Mouse (Mus musculus) c-Kit-positive CD71-positive TER-119-positive erythroid progenitor cells, embryonic 14.5 days (primary cell): ENCODE data around the gene Chd2.

Source experiments
- DNase-seq: peaks from one replicate; pipeline ENCODE4 v3.0.0-alpha.2; 2013; ENCODE audit warnings: low spot score

The Chd2 gene

DNA sequence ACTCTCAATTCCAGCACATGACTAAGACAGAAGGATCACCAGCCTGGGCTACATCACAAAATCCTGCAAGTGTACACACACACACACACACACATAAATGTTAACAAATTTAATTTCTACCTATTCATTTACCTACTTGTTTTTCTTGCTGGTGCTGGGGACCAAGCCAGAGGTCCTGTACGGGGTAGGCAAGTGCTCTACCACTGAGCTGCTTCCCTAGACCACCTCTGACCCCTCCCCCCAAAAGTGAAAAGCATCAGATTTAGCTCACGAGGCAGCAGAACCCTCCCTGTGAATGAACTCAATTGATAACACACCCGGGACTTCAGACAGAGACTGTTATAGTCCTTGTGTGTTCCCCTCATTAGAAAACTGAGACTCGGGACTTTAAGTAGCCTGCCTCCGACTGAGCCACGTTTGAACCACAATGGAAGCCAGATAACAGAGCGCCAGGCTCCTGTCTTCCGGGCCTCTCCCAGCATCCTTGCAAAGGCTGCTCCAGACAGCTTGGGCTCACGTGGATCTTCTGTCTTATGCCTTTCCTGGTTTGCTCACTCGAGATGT is 19.9 kb upstream of the Chd2 start:
- no peak for DNase-seq

DNA sequence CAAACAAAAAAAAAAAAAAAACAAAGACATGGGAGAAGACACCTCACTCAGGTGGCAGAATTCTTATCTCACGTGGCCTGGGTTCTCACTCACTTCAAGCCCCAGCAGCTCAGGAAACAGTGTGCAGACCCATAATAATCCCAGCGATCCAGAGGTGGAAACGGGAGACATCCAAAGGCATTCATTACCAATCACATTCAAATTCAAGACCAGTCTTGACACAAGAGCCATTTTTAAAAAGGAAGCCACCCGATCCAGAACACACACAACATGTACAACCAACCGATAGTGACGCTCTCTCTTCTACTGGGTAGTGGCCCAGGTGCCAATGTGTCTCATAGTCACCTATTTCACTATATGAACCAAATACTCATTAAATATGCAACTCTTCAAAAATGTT is 19.2 kb upstream of the Chd2 start:
- no peak for DNase-seq

DNA sequence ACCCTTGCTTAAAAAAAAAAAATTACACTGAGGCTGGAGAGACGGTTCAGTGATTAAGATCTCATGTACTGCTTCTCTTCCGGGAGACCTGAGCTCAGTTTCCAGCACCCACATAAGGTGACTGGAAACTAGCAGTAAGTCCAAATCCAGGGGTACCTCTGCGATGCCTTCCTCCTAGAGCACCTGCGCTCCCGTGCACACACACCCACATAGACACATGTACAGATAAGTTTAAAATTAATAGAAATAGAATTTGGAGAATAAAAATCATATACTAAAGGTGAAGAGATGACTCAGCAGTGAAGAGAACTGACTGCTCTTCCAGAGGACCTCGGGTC is 18.2 kb upstream of the Chd2 start:
- DNase-seq, result no peak

DNA sequence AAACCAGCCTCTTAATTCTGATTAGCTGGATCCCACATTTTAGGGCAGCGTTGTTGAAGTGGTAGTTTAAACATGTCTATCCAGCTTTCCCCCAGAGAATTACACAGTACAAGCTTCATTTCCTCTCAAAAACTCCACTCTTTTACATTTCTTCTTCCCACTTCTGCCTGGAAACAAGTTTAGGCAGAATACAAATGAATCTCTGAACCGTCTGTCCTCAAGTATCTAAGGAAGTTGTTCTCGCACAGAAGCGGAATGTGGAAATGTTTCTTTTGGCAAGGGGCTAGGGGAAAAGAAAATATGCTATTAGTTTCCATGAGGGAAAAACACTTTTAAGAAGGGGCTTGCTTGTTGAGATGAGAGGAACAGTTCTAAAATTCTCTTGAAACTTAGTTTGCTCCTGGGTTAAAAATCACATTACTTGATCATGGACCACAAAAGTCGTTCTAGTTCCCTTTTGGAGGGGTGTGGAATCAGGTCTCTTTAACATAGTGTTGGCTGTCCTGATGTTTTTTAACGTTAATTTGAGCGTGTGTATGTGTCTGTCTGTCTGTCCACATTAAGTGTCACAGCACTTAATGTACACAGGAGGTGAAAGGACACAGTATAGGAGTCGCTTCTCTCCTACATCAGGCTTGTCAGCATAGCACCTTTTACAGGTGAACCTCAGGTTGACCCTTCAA is 17.7 kb upstream of the Chd2 start:
- DNase-seq, result no peak

DNA sequence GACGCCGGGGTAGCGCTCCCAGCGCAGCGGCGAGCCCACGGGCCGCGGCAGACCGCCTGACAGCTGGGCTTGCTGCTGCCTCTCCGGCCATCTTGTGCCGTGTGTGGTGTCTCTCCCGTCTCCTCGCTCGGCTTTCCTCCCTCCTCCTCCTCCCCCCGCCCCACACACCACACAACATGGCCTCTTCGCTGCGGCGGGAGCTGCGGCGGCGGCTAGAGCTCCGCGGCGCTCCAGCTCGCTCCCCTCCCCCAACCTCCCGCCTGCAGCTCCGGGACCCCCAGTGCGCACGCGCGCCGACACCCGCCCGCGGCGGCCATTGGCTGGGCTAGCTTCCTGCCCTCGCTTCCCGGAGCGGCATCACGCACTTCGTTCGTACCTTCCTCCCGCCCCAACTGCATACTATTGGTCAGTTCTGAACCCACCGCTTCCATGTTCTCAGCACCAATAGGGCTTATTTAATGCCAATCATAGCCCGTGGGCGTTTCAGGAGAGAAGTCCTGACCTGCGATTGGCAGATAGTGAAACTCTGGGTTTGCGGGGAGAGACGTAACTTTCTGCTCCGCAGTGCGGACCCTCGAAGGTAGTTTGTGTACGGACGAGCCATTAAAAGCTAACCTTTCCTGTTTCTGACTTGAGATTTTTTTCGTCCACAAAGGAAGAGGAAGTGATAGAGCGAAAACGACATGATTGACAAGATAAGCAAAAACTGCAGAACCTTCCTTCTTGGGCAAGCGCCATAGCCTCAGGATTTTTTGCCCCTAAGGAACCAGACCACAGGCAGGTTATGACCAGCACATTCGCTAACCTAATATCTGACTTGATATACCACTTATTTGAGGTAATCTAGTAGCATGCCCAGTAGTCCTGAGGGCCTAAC is 16.9 kb upstream of the Chd2 start:
- peak; percentile 100 for DNase-seq

DNA sequence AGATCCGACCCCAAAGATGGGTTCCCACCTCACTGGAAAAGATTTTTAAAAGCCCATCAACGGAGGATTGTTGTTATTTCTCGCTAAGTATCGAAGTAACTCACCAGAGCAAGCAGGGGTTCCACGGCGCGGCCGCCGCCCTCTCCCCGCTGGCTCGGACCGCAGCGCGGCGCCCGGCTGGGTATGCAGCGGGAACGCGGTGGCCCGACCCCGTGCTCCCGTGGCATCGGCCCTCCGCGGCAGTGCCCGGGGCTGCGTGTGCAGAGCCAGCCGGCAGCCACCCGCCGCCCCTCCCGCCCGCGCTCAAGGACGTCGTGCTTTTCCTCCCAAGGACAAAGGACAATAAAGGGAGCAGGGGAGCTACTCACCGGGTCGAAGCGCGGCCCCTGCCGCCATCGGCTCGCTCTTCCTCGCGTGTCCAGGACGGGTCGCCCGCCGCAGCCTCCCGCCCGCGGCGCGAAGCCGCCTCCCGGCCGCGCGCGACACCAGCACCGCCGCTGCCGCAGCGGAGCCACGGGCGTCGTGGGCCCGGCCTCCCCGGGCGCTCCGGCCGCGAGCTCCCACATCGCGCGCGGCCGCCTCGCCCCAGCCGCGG is 16.1 kb upstream of the Chd2 start:
- DNase-seq, result no peak

DNA sequence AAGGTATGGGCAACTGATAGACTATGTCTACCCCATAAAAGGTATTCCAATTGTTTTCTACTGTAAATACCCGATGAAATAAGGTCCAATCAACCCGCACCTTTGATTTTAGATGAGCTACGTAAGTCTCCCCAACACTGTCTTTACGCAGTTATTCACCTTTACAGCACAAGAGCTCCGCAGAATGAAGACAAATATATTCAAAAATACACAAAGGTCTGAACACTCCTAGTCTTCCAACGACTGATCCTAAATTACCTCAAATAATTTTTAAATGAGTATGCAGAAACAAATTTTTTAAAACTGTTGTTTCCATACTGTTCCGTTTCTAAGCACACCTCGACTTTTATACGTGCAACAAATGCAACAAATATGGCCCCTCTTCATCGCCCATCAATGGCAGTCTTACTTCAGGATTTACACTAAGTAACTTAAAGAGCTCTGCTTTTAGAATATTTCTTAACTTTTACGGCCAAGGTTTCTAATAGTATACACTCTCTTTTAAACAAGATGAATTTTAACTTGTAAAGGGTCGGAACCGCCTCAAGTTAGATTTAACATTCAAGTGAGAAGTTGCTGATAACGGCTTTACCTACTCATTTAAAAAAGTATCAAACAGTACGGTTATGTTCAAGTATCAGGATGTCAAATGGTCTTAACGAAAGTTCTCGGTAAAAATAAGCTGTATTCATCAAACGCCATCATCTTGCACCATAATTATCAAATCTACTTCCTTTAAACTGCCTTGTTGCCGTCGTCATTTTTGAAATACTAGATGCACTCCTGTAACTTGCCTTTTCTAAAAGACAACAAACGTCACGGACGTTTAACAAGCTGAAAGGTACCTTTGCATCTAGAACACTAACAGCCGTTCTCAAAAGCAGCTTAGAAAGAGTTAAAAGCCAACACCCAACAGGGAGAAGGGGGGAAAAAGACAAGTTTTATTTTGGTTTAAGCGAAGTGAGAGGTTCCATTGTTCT is 15.3 kb upstream of the Chd2 start:
- peak; percentile 66 for DNase-seq

DNA sequence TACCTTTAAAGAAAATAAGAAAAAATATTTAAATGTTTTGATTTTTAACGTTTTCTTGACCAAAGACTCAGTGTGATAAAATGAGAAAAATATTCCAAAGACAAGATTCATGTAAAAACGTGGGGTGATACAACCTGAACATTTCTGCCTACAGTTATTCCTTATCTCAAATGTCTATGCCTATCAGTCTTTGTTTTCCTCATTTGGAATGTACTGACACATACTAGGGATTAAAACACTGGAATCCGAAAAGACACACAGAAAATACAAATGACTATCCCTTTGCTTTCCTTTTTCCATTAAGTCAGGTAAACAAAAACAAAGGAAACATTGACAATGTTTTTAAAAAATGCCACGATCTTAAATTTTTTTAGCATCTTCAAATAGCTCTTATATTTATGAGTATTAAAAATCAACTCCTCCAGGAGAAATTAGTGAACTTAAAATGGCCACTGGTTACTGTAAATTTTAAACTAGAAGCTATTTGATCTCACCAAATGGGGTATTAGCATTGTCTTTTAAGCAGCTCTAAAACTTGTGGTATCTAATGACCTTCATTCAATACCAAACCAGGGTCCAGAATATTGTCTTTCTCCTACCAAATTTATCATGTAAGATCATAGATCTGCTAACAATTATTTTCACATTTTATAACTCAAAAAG is 14.4 kb upstream of the Chd2 start:
- DNase-seq, result no peak

DNA sequence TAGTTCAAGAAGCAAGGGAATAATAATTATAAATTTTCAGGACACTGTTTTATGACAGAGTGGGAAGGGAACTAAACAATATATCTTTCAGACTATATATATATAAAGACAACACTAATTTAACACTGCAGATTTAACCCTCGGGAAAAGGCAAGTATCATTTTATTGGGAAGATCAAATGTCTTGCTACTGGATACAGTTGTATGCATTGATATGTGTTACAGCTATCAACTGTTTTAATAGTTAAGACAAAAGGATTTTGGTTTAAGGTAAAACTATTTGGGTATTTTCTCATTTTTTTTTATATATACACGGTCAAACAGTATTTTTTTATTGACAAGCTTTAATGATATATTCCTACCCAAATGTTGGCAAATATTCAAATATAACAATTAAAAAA is 13.2 kb upstream of the Chd2 start:
- DNase-seq, result no peak

DNA sequence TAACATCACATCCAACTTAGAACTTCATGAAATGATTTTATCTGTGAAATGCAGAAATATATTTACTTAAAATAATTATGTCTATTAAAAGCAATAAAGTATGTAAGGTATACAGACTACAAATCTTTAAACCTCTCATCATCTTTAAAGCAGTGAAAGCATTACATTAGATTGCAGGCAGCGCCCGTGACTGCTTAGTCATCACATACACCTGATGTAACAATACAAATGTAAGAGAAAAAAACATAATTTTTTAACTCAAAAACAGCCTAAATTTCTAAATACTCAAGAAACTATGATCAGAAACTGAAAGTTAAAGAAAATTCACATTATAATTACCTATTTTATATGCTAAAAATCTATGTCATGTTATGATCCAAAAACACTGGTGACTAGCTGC is 11.5 kb upstream of the Chd2 start:
- no peak for DNase-seq

DNA sequence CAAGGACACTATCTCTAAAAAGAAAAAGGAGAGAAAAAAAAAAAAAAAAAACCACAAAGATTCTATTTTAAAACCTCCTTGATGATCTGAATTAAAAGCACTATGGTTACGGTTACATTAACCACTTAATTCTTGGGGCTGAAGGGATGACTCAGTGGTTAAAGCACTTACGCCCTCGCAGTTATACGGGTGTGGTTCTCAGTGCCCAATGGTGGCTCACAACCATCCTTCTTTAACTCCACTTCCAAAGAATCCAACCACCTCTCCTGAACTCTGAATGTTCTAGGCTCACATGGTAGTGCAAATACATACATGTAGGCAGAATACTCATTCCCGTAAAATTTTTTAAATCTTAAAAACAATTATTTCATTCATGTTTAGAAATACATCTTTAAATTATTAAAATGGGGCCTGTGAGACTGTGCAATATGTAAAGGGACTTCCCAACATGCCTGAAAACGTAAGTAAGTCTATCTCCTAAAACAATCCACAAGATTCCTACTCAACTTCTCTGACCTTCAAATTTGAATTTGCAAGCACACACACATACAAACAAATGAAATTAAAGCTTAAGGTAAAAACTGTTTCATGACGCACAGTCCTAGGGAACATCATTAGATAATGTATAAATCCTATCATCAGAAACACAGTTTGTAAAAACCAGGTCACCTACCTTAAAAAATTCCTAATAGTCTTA is 10.6 kb upstream of the Chd2 start:
- DNase-seq, result no peak

DNA sequence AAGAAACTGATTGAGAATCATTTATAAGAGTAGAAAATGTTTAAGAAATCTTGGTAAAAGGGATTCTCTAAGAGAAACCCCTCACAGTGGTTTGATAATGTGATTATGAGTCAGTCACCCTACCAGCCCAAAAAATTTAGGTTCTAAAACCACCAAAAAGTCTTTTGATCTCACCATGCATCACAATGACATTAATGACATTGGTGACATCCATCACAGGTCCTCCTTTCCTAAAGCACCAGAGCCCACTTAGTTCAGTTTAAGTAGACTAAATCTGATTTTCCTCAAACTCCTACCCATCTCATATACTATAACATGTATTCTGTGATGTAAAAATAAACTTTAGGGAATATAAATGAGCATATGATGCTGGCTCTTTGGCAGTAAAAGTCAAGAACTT is 9.7 kb upstream of the Chd2 start:
- no peak for DNase-seq

DNA sequence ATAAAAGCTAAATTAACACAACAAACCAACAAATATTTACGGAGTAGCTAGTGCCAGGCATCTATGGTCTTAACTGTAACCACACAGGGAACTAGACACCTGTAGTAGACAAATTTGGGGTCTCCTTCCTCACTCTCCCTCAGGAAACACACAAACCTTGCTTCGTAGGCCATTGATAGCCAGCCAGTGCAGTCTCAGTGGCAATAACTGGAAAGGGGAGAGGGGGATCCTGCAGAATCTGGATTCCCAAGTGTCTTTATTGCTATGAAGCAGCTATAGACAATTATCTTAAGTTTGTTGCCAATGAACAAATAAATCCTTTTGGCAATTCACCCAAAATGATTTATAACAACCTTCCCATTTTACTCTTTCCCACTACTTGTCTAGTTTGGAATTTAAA is 6.4 kb upstream of the Chd2 start:
- DNase-seq, result no peak

DNA sequence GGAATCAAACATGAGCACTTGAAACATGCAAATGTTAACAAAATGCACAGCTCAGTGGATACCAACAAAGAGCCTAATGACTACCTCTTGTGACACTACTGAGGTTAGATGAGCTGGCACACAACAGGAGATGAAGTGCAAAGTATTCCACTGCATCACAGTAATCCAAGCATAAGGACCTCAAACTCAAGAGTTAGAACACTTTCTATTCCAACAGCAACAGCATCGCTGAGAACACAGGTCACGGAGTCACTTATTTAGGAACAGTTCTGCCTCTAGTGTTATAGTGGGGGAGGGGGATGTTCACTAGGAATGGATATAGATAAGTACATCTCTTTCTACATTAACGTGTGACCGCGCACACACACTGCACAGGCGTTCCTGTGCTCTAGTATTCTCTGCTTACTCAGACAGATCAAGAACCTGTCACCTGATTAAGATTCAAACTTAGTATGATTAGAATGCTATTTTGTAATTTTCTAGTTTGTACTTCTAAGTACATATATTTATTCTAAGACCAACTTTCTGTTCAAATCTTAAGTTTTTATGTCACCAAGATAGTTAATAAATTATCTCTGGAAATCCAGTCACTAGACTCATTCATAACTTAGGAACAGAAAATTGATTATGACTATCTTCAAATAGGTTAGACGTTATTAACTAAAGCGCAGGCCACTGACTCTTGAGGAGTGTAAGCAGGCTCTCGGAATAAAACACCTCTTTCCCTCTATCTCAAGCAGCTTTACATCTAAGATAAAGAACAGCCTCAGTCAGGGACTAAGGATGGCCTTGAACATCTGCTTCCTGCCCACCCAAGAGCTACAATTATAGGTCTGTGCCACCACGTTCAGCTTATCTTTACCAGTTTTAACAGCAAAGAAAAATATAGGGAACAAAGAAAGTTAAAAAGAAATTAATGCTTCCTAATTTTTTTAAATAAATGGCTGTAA is 5.2 kb upstream of the Chd2 start:
- DNase-seq, result no peak

DNA sequence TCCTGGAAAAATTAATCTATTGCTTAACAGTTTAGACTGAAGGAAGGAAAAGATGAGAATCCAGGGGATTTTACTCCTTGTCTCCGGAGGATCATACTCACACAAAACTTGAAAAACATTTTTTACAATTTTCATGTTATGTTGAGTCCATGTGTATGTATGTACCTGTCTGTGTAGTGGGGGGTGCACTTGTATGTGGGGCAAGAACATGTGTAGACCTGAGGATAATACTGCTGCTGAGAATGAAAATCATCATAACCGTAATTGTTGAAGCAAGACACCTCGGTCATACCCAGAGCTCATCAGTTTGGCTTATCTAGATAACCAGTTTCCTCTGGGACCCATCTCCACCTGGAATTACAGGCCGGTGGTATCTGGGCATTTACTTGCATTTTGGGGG is 3.4 kb upstream of the Chd2 start:
- DNase-seq, result no peak

DNA sequence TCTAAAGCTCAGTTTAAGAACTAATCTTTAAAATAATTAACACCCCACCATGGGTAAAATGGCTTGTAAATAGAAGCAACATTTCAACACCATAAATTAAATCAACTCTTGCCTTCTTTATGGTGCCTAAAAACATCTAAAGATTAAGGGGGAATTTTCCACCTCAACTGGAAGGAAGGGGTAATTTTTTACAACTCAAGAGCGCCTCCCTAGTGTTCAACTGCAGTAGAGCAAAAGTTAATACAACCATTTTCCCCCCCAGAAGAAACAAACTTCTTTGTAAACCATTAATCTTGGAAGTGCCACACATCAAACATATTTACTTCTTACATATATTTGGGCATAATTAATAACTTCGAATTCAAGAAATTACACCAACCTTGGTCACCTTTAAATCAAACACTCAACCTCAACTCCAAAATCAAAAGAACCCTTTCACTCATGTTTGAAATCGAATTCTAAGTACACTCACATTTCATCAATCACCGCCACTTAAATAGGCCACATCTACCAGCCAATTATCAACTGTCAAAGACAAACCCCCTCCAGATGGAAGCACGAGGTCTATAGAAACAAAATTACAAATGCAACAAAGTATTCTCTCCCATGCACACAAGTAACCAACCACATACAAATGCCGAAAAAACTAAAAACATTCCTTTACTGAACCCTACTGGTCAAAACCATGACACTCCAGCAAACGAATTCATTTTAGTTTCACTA is 662 bp upstream of the Chd2 start:
- DNase-seq, result no peak

DNA sequence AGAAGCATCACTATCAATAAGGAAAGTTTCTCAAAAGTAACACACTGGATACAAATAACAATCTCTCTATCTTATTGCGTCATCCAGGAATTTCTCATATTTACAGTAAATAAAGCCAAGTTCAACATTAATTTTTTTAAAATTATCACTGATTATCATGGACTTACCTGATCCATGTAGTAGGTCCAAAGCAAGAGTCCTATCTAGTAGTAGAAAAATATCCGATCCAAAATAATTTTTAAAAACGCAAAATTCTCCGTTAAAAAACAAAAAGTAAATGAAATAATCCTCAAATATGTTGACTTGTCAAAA is 595 bp downstream of the Chd2 start:
- no peak for DNase-seq

DNA sequence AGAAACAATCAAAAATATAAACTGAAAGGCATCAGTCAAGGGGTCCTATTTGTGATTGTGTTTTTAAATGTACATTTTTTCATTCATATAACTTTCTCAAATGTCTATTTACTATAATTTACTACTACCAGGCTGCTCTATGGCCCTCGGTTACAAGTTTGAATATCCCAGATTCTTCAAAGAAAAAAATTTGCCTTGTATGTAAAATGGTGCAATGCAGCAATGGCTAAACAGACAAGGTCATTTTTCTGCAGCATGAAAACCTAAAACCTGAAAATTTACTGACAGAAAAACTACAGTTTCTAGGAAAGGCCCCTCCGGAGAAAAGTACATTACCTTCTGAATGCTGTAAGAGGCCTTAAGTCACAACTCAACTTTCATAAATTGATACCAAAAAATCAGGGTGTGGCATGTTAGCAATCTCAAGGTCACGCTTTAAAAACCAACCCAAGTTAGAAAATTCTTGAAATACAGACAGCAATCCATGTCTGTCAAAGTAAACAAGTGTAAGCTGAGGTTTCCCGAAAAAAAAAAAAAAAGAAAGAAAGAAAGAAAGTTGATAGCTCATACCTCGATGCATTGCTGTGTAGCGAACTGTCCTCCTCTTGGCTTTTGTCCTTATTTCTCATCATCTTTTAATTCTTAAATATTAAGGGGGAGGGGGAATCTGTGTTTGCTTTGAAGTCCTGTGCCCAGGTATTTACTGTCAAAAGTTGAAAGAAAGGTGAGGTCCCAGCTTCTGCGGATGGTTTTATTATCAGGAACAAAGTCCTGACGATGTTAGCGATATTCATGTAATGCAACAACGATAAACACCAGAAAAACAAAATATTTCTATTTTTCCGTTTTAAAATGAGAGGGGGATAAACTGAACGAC is 1.2 kb downstream of the Chd2 start:
- DNase-seq, result peak; percentile 61
